Mouse (Mus musculus) forebrain, embryonic 11.5 days (tissue): ENCODE results near the gene Srf. TPM values are rescaled to one million over a fixed set of nuclear protein-coding genes. Genes with fewer than 3 reads are reported as not detected.
"Not testable (repeated sequence)": the region's sequence is repeated elsewhere in the genome, so short reads cannot be mapped to it uniquely, and the experiment has no call there.

Experiments used
- ATAC-seq: fragments of 200-750 bp; cut with Nextera tagmentation; replicated peaks from 2 replicates; pipeline ENCODE4 v1.8.0; 2017; ENCODE audit warnings: moderate TSS enrichment; ENCODE audit not compliant: low FRiP score
- DNase-seq: peaks from one replicate; pipeline ENCODE4 v3.0.0-alpha.2; 2017; ENCODE audit warnings: low spot score
- H3K27ac ChIP-seq: fragments of 300-500 bp; sonication (generic); 2 replicates; pipeline ENCODE4 v1.5.1; 2014; ENCODE audit warnings: low read depth, low read length
- H3K27me3 ChIP-seq: fragments of 300-500 bp; sonication (generic); 2 replicates; pipeline ENCODE4 v1.6.1; 2014; ENCODE audit warnings: mild to moderate bottlenecking, low read length, mixed read lengths; ENCODE audit not compliant: control insufficient read depth, insufficient read depth
- H3K36me3 ChIP-seq: fragments of 300-500 bp; sonication (generic); 2 replicates; pipeline ENCODE4 v1.6.1; 2014; ENCODE audit warnings: mild to moderate bottlenecking, low read length, moderate library complexity, mixed read lengths; ENCODE audit not compliant: control insufficient read depth, insufficient read depth
- H3K4me1 ChIP-seq: fragments of 300-500 bp; sonication (generic); replicated peaks from 2 replicates; pipeline ENCODE4 v1.6.1; 2014; ENCODE audit warnings: low read length, mixed read lengths; ENCODE audit not compliant: control insufficient read depth, insufficient read depth
- H3K4me2 ChIP-seq: fragments of 300-500 bp; sonication (generic); 2 replicates; pipeline ENCODE4 v1.6.1; 2014; ENCODE audit warnings: low read depth, mild to moderate bottlenecking, low read length, moderate library complexity, mixed read lengths; ENCODE audit not compliant: severe bottlenecking
- H3K4me3 ChIP-seq: fragments of 300-500 bp; sonication (generic); 2 replicates; pipeline ENCODE4 v1.5.1; 2014; ENCODE audit warnings: low read depth, low read length
- H3K9ac ChIP-seq: fragments of 300-500 bp; sonication (generic); 2 replicates; pipeline ENCODE4 v1.6.1; 2014; ENCODE audit warnings: low read length
- H3K9me3 ChIP-seq: fragments of 300-500 bp; sonication (generic); 2 replicates; pipeline ENCODE4 v1.6.1; 2016; ENCODE audit warnings: low read length, mixed read lengths; ENCODE audit not compliant: control insufficient read depth
- WGBS: fragments of 180-500 bp; shearing (Covaris S2); extraction: QIAGEN DNeasy Blood & Tissue Kit; methylation state at CpG from one replicate; pipeline ENCODE4 v1.1.7; 2014; 5-methylcytosine and 5-hydroxymethylcytosine counted together
- polyA plus RNA-seq: library from polyadenylated mRNA; unstranded; fragments of >200 nt; fragmentation: Nextera tagmentation; extraction: Ambion mirVana; gene quantifications from 2 replicates; pipeline ENCODE4 v1.2.1, GENCODE M21; 2014

The Srf gene
- polyA plus RNA-seq, 1 experiment from 2014 or later, result 5.2 TPM

DNA sequence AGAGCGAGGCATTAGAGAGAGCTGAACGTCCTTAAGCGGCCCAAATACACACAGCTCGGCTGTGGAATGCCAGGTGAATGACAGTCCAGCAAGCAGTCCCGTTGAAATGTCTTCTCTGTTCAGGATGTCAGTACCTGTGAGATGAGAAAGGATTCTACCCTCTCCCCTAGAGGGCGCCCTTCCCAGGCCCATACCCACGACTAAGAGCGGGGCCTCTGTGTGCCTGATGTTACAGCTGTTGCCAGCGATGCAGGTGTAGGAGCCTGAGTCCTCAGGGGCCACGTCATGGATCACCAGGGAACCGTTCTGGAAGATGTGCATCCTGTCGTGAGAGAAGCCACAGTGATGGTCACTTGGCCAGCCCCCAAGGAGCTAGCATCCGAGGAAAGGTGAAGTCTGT lies 20.1 kb upstream of the Srf start:
- Histone ChIP-seq H3K4me3 (no peak overlapping the region), H3K27me3 (no peaks in the 10 kb centered on the region), H3K4me1 (no peaks in the 10 kb centered on the region), H3K27ac (no peak overlapping the region), H3K9me3 (no peaks in the 10 kb centered on the region; the same call in 1 of the 2 replicates), H3K4me2 (no peak overlapping the region), H3K9ac (no peak overlapping the region), H3K36me3 (peaks cover 8% of the 10 kb centered on the region; the same call in 1 of the 2 replicates)
- ATAC-seq (no peak), DNase-seq (no peak)
- 84% methylated on average over 13 of the region's 13 CpGs for WGBS

DNA sequence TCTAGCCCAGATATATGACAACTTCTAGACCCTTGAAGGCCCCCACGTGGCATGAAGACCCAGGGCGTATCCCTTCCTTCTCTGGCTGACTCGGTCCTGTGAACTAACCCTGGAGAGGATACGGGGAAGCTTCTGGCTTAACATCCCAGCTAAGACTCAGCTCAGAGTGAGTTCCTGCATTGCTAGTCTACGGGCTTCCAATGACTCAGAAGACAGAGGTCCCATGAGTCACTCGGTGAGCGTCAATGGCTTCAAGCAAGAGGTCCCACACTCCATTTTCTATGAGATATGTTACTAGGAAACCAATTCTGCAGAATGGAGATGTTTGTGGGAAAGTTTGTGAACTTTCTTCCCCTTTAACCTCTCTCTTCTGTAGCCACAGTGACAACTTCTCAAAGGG lies 18.6 kb upstream of the Srf start:
- 92% methylated on average over 7 of the region's 7 CpGs for WGBS
- Histone ChIP-seq H3K4me3 (no peak overlapping the region), H3K9ac (no peak overlapping the region), H3K27me3 (no peaks in the 10 kb centered on the region), H3K27ac (no peak overlapping the region), H3K4me1 (no peaks in the 10 kb centered on the region), H3K36me3 (peaks cover 8% of the 10 kb centered on the region; the same call in 1 of the 2 replicates), H3K9me3 (no peaks in the 10 kb centered on the region), H3K4me2 (no peak overlapping the region)
- DNase-seq (no peak), ATAC-seq (no peak)

DNA sequence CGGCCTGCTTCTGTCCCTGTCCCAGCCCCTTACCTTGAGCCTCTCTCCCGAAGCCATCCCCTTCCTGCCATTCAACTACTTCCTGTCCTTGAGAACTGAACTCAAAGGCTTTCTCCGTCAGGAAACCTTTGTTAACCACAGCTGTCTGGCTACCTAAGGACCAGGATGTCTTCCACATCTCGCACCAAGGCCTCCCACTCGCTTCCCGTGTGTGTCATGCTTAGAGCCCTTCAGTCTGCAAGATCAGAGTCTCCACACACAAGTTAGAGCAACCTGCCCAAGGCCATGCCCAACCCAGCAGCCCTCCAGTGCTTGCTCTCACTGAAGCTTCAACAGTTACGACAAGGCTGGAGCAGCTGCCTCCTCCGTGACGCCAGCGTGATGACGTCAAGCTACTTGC lies 15.0 kb upstream of the Srf start:
- H3K27me3 ChIP-seq, result no peaks in the 10 kb centered on the region
- no peaks in the 10 kb centered on the region for H3K4me1 ChIP-seq
- H3K9ac ChIP-seq, result no peak overlapping the region
- no peak overlapping the region for H3K27ac ChIP-seq
- H3K4me3 ChIP-seq, result no peak overlapping the region
- H3K9me3 ChIP-seq, result no peaks in the 10 kb centered on the region
- no peak for DNase-seq
- H3K36me3 ChIP-seq, result peaks cover 11% of the 10 kb centered on the region; the same call in 1 of the 2 replicates
- 91% methylated on average over 11 of the region's 11 CpGs for WGBS
- no peak overlapping the region for H3K4me2 ChIP-seq
- ATAC-seq, result no peak

DNA sequence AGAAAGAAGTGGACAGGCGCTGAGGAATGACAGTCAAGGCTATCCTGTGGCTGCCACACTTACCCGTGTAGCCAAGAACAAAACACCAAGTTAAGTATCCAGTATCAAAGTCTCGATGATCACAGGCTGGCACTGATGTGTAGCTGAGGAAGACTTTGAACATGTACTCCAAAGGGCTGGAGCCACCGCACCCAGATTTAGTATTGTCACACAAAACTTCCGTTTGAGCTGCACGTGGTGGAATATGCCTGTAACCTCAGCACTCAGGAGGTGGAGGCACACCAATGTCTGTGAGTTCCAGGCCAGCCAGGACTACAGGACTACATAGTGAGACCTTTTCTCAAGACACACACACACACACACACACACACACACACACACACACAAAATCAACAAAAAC lies 3.2 kb upstream of the Srf start:
- Histone ChIP-seq H3K27me3 (no peaks in the 10 kb centered on the region), H3K27ac (no peak overlapping the region), H3K4me1 (peaks cover 6% of the 10 kb centered on the region), H3K9ac (no peak overlapping the region), H3K4me3 (no peak overlapping the region), H3K9me3 (no peaks in the 10 kb centered on the region), H3K4me2 (no peak overlapping the region), H3K36me3 (no peaks in the 10 kb centered on the region; the same call in 1 of the 2 replicates)
- ATAC-seq (no peak), DNase-seq (no peak)
- 88% methylated on average over 6 of the region's 6 CpGs for WGBS

DNA sequence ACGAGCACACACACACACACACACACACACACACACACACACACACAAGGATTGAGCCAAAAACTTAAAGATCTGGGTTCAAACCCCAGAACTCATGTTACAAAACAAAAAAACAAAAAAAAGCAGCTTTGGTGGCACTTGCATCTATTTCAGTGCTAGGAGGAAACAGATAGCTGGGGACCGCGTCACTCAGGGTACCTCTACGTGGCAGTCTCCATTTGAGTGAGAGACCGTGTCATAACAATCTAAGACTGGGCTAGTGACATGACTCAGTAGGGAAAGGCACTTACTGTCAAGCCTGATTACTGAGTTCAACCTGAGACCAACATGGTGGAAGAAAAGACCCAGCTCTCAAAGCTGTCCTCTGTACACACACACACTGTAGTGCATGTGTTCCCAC lies 2.2 kb upstream of the Srf start:
- no peak overlapping the region for H3K27ac ChIP-seq
- no peak for ATAC-seq
- H3K36me3 ChIP-seq, result no peaks in the 10 kb centered on the region
- 88% methylated on average over 5 of the region's 5 CpGs for WGBS
- H3K27me3 ChIP-seq, result no peaks in the 10 kb centered on the region
- H3K9me3 ChIP-seq, result no peaks in the 10 kb centered on the region
- H3K4me2 ChIP-seq, result no peak overlapping the region
- H3K4me3 ChIP-seq, result no peak overlapping the region
- no peak overlapping the region for H3K9ac ChIP-seq
- no peak for DNase-seq
- peaks cover 16% of the 10 kb centered on the region for H3K4me1 ChIP-seq

DNA sequence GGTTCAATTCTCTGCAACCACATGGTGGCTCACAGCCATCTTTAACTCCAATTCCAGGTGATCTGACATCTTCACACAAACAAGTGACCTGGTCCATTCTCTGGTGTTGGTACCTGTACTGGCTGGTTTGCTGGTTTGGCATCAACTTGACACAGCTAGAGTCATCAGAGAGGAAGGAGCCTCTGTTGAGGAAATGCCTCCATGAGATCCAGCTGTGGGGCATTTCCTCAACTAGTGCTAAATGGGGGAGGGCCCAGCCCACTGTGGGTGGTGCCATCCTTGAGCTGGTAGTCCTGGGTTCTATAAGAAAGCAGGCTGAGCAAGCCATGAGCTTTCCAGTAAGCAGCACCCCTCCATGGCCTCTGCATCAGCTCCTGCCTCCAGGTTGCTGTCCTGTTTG lies 1.3 kb upstream of the Srf start:
- DNase-seq, ATAC-seq, H3K9ac ChIP-seq, H3K36me3 ChIP-seq, H3K4me3 ChIP-seq, H3K9me3 ChIP-seq, H3K27ac ChIP-seq, H3K27me3 ChIP-seq: not testable (repeated sequence)
- Histone ChIP-seq H3K4me1 (peaks cover 22% of the 10 kb centered on the region), H3K4me2 (0 out of 2 replicates have a peak overlapping the region, but pooled peaks have one; percentile 62)

DNA sequence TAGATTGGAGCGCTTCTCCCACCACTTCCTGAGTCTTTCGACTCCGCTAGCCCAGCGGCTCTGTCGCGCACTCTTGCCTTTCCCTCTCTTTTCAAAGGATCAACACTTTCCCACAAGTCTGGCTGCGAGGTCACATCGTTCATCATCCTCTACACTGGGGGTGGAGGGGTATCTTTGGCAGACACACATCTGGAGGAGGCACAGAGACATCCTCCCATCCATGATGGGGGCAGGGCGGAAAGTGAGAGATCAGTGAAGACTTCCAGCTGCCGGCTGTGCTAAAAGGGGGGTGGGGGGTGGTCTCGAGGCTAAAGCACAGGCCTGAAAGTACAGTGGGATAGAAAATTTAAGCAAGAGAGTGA lies 590 bp upstream of the Srf start:
- H3K9me3 ChIP-seq, result no peaks in the 10 kb centered on the region
- ATAC-seq (no peak; the same call in 1 of the 2 replicates), DNase-seq (peak; percentile 72)
- no peaks in the 10 kb centered on the region for H3K27me3 ChIP-seq
- peak overlapping the region; percentile 62 for H3K4me2 ChIP-seq
- peak overlapping the region; percentile 51 for H3K9ac ChIP-seq
- peak overlapping the region; percentile 97 for H3K4me3 ChIP-seq
- peak overlapping the region; percentile 31; the same call in 1 of the 2 replicates for H3K27ac ChIP-seq
- WGBS, result 2% methylated on average over 11 of the region's 11 CpGs
- H3K36me3 ChIP-seq, result no peaks in the 10 kb centered on the region
- H3K4me1 ChIP-seq, result peaks cover 24% of the 10 kb centered on the region

DNA sequence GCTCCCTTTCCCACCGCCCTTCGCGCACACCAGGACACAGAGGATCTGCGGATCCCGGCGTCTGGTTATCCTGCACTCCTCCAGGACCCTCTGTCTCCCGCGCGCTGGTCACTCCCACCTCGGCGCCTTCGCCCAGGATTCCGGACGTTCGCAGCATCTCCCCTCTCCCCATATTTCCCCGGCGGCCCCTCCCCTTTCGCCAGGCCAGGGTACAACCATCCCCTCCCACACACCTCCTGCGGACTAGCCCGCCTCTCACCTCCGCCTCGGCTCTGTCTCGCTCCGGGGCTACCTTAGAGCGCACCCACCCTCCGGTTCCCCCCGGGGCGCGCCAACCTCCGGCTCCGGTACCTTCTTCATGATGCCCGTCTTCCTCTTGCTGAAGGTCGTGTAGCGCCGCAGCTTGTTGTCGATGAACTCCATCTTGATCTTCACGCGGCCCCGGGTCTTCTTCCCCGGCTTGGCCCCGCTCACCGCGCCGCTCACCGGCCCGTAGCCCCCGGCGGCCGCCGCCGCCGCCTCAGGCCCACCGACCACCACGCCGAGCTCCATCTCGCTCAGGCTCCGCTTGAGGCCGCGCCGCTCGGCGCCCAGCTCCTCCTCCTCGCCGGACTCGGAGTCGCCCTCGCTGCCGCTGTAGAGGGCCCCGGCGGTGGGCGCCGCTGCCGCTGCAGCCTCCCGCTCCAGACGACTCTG lies 850 bp downstream of the Srf start:
- Histone ChIP-seq H3K4me3 (peak overlapping the region; percentile 97), H3K27ac (peak overlapping the region; percentile 71), H3K27me3 (no peaks in the 10 kb centered on the region), H3K36me3 (no peaks in the 10 kb centered on the region; the same call in 1 of the 2 replicates), H3K4me1 (peaks cover 24% of the 10 kb centered on the region), H3K9ac (peak overlapping the region; percentile 91), H3K9me3 (no peaks in the 10 kb centered on the region), H3K4me2 (peak overlapping the region; percentile 90)
- WGBS, result under 1% methylated on average over 75 of the region's 75 CpGs
- ATAC-seq (peak; percentile 4; the same call in 1 of the 2 replicates), DNase-seq (peak; percentile 84)

DNA sequence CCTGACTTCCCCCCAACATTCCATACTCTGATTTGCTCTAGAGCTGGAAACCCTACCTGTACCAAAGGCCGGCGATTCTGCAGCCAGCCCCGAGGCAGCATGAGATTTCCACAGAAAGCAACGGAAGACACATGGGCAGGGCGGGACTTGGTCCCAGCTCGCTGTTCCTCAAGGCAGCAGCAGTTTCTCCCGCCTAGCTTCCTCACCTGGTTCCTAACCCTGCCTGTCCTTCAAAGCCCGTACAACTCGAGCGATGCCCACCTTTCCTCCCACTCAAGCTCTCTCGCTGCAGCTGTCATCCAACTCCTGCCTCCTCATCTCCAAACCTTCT lies 1.4 kb downstream of the Srf start:
- DNase-seq, result peak; percentile 60
- H3K9me3 ChIP-seq, result no peaks in the 10 kb centered on the region
- 1% methylated on average over 11 of the region's 11 CpGs for WGBS

More for the DNA sequence above, 1.4 kb downstream of the Srf start:
- H3K4me2 ChIP-seq, result peak overlapping the region; percentile 90
- no peak overlapping the region for H3K27ac ChIP-seq
- no peak for ATAC-seq
- H3K9ac ChIP-seq, result peak overlapping the region; percentile 91
- H3K27me3 ChIP-seq, result no peaks in the 10 kb centered on the region
- peak overlapping the region; percentile 97 for H3K4me3 ChIP-seq
- H3K4me1 ChIP-seq, result peaks cover 24% of the 10 kb centered on the region
- no peaks in the 10 kb centered on the region; the same call in 1 of the 2 replicates for H3K36me3 ChIP-seq
